Mouse (Mus musculus) limb, embryonic 13.5 days (tissue): ENCODE results near the gene Hcfc2. TPM values are rescaled to one million over a fixed set of nuclear protein-coding genes. Genes with fewer than 3 reads are reported as not detected.

Experiments used
- ATAC-seq: fragments of 200-750 bp; cut with Nextera tagmentation; 2 replicates; pipeline ENCODE4 v1.8.0; 2017; ENCODE audit warnings: low read depth, moderate number of reproducible peaks, moderate TSS enrichment; ENCODE audit not compliant: low FRiP score
- H3K27ac ChIP-seq: fragments of 300-500 bp; sonication (generic); 2 replicates; pipeline ENCODE4 v1.5.1; 2015; ENCODE audit warnings: inconsistent platforms, mild to moderate bottlenecking, moderate library complexity
- H3K27me3 ChIP-seq: fragments of 300-500 bp; sonication (generic); 2 replicates; pipeline ENCODE4 v1.6.1; 2015; ENCODE audit warnings: mild to moderate bottlenecking, inconsistent platforms
- H3K36me3 ChIP-seq: fragments of 300-500 bp; sonication (generic); 2 replicates; pipeline ENCODE4 v1.6.1; 2015; ENCODE audit warnings: inconsistent platforms, mild to moderate bottlenecking, moderate library complexity
- H3K4me1 ChIP-seq: fragments of 300-500 bp; sonication (generic); 2 replicates; pipeline ENCODE4 v1.6.1; 2015; ENCODE audit warnings: inconsistent platforms
- H3K4me2 ChIP-seq: fragments of 300-500 bp; sonication (generic); replicated peaks from 2 replicates; pipeline ENCODE4 v1.6.1; 2015; ENCODE audit warnings: inconsistent platforms, mild to moderate bottlenecking, moderate library complexity
- H3K4me3 ChIP-seq: fragments of 300-500 bp; sonication (generic); 2 replicates; pipeline ENCODE4 v1.5.1; 2015; ENCODE audit warnings: moderate library complexity, mild to moderate bottlenecking, inconsistent platforms
- H3K9ac ChIP-seq: fragments of 300-500 bp; sonication (generic); 2 replicates; pipeline ENCODE4 v1.6.1; 2015; ENCODE audit warnings: mild to moderate bottlenecking, inconsistent platforms
- H3K9me3 ChIP-seq: fragments of 300-500 bp; sonication (generic); 2 replicates; pipeline ENCODE4 v1.6.1; 2016; ENCODE audit warnings: inconsistent platforms
- WGBS: fragments of 180-500 bp; shearing (Covaris S2); methylation state at CpG from one replicate; pipeline ENCODE4 v1.1.7; 2015; 5-methylcytosine and 5-hydroxymethylcytosine counted together
- polyA plus RNA-seq: library from polyadenylated mRNA; unstranded; fragments of >200 nt; fragmentation: Nextera tagmentation; extraction: Ambion mirVana; gene quantifications from 2 replicates; pipeline ENCODE4 v1.2.1, GENCODE M21; 2015

Hcfc2 gene
- 51.4 and 51.9 TPM in 2 replicates for polyA plus RNA-seq

DNA sequence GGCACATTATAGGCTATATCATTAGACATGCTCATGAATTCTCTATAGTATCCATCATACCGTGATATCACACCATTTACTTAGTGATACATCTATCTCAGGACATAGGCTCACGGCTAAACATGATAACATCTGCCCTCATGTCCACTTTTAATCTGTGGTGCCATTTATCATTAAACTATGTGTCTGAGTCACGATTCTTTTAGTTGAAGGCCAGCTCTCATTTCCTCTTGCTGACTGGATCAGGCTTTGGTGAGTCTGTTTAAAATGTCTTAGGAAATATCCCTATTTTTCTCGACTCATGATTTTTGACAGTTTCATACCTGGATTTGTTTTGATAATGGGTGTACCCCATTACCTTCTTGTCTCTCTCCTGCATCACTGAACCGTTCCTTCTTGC lies at the start of gene Hcfc2:
Hcfc2 (plus strand) TSS at position 205 of the 400 bp plus-strand sequence.
- H3K4me1 ChIP-seq = peaks cover 23% of the 10 kb centered on the region
- H3K36me3 ChIP-seq = no peaks in the 10 kb centered on the region
- H3K4me2 ChIP-seq = no peak within 1 kb of the TSS
- 87% methylated on average over 5 of the region's 5 CpGs for WGBS
- H3K4me3 ChIP-seq = no peak within 1 kb of the TSS
- no peaks in the 10 kb centered on the region for H3K9me3 ChIP-seq
- no peak within 1 kb of the TSS for H3K27ac ChIP-seq
- no peaks in the 10 kb centered on the region for H3K27me3 ChIP-seq
- ATAC-seq = no peak
- H3K9ac ChIP-seq = no peak within 1 kb of the TSS

DNA sequence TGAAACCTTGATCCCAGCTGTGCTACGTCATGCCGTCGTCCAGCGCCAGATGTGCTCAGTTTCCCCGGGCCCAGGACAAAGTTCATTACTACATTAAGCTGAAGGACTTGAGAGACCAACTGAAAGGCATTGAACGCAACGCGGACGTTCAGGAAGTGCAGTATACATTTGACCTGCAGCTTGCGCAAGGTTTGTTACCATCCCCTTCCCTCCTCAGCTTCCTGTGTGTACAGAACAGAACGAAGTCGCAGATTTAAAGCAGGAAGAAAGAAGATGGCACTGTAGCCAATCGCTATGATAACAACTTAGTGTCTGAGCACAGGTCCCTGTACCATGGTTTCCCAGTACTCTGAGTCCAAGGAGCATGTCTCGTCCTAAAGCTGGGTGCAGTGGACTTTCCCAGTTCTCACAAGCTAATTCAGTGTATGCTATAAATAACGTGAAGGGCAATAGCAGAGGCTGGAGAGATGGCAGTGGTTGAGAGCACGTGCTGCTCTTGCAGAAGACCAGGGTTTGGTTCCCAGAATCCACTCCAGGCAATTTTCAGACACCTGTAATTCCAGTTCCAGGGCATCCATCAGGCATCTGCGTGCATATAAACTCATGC lies 48.7 kb upstream of the Hcfc2 start:
- Histone ChIP-seq H3K36me3 (peaks cover 74% of the 10 kb centered on the region), H3K27ac (no peak overlapping the region)
- 91% methylated on average over 17 of the region's 17 CpGs for WGBS

DNA sequence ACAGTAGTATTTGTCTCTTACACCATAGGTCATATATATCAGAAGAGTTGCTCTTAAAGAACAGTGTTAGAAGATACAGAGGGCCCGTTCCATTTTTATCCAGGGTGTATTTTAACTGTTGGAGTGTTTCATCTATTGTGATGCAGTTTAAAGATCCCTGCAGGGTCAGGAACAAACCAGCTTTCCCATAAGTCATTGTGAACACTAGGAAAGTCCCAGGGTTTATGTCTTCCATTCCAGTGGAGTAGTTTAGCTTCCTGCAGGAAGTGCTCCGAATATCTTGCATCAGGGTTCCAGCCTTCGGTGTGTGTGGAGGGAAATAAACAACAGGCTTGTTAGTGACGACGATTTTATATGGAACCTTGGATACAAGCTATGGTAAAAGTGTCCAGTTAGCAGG lies 44.7 kb upstream of the Hcfc2 start:
- 85% methylated on average over 5 of the region's 5 CpGs for WGBS
- H3K9ac ChIP-seq = no peak overlapping the region
- H3K4me3 ChIP-seq = no peak overlapping the region
- ATAC-seq = no peak
- no peak overlapping the region for H3K4me2 ChIP-seq
- no peaks in the 10 kb centered on the region for H3K27me3 ChIP-seq
- no peaks in the 10 kb centered on the region for H3K9me3 ChIP-seq
- H3K27ac ChIP-seq = no peak overlapping the region
- no peaks in the 10 kb centered on the region for H3K4me1 ChIP-seq
- peaks cover 55% of the 10 kb centered on the region for H3K36me3 ChIP-seq

More for the DNA sequence above, 48.7 kb upstream of the Hcfc2 start:
- no peaks in the 10 kb centered on the region for H3K4me1 ChIP-seq
- H3K4me2 ChIP-seq = no peak overlapping the region
- no peaks in the 10 kb centered on the region for H3K9me3 ChIP-seq
- no peak overlapping the region for H3K4me3 ChIP-seq
- H3K27me3 ChIP-seq = no peaks in the 10 kb centered on the region
- no peak for ATAC-seq
- H3K9ac ChIP-seq = no peak overlapping the region

DNA sequence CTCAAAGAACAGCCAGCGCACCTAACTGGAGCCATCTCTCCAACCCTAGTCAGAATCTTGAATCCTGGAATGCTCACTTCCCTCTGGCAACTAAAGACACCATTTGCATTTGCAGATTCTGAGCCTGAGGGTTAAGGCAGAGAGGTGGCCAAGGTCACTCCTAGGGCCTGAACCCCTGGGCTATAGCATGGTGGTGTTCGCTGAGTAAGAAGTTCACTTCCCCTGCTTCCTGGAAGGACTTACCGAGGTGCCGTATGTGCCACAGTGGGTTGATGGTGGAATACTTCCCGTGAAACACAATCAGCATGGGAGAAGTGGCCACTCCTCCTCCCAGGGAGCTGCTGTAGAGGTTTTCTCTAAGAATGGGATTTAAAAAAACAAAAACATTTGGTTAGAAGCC lies 43.3 kb upstream of the Hcfc2 start:
- no peak overlapping the region for H3K9ac ChIP-seq
- no peaks in the 10 kb centered on the region for H3K9me3 ChIP-seq
- peaks cover 43% of the 10 kb centered on the region for H3K36me3 ChIP-seq
- no peaks in the 10 kb centered on the region for H3K4me1 ChIP-seq
- 70% methylated on average over 5 of the region's 5 CpGs for WGBS
- H3K27me3 ChIP-seq = no peaks in the 10 kb centered on the region
- no peak overlapping the region for H3K27ac ChIP-seq
- H3K4me3 ChIP-seq = no peak overlapping the region
- H3K4me2 ChIP-seq = no peak overlapping the region
- no peak for ATAC-seq

DNA sequence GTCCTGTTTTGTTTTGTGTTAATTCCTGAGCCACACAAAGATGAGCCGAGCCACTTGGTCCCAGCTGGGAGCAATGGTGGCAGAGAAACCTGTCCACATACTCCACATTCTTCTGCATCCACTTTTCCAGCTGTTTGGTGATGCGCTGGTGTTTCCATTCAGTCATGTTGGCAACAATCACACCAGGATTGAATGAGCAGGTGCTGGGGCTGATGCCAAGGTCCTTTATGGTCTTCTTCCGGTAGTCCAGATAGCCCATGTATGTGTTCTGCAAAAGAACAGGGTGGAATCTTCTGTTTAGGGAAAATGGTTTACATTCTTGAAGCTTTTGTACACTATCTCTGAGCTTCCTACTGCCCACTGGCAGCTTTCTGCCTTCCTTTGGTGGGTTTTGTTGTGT lies 41.4 kb upstream of the Hcfc2 start:
- H3K4me1 ChIP-seq = no peaks in the 10 kb centered on the region
- 85% methylated on average over 3 of the region's 3 CpGs for WGBS
- H3K27me3 ChIP-seq = no peaks in the 10 kb centered on the region

DNA sequence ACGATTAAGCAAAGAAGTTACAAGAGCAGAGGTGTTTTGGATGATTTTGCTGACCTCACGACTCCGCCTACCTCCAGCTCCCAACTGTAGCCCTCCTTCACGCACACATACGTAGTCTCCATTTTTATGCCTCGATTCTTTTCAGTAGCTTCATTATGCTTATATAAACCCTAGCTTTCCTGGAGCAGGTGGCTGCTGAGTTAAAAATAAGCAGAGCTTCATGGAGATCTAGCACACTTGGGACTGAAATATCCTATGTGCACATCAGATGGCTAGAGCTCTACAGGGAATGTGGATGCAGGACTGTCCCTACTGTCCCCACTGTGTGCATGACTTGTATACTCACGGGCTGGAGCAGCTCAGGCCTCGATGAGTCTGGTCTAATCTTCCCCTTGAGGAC lies 34.1 kb upstream of the Hcfc2 start:
- Histone ChIP-seq H3K27ac (no peak overlapping the region), H3K36me3 (0 out of 2 replicates have a peak, but pooled peaks cover 7% of the 10 kb centered on the region), H3K4me2 (no peak overlapping the region), H3K9me3 (no peaks in the 10 kb centered on the region), H3K4me3 (no peak overlapping the region), H3K27me3 (no peaks in the 10 kb centered on the region), H3K9ac (no peak overlapping the region), H3K4me1 (peaks cover 3% of the 10 kb centered on the region)
- ATAC-seq = no peak
- 80% methylated on average over 8 of the region's 8 CpGs for WGBS

More for the DNA sequence above, 41.4 kb upstream of the Hcfc2 start:
- Histone ChIP-seq H3K36me3 (peaks cover 35% of the 10 kb centered on the region), H3K9me3 (no peaks in the 10 kb centered on the region), H3K4me2 (no peak overlapping the region), H3K27ac (no peak overlapping the region), H3K9ac (no peak overlapping the region), H3K4me3 (no peak overlapping the region)
- no peak for ATAC-seq

DNA sequence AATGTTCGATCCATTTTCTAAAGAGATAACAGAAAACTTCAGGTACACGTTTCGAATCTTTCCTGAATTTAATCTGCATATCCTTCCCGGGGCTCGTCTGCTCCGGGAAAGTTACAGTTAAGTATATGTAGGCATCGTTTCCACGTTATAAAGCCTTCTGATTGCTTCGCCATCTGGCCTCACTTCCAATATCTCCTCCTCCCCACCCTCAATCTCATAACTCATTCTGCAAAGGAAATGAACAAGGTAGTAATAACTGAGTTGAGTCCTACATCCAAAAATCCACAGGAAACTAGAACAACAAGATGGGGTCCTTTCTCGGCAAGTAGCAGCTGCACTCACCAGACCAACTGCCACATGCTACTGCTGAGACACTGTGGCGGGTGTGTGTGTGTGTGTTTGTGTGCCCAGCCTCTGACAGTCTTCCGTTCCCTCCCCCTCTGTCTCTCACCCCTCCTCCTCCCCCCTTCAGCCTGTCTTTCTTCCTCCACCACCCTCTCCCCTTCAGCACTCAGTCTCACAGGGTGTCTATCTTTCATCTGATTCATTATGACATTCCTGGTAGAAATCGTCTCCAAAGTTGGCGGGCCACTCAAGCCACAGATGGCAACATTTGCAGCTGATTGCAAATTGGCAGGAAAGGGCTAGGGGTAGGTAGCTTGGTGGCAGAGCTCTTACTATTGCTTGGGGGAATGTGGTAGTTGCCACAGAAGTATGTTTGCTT lies 33.5 kb upstream of the Hcfc2 start:
- 0 out of 2 replicates have a peak, but pooled peaks cover 7% of the 10 kb centered on the region for H3K36me3 ChIP-seq
- H3K27me3 ChIP-seq = no peaks in the 10 kb centered on the region

DNA sequence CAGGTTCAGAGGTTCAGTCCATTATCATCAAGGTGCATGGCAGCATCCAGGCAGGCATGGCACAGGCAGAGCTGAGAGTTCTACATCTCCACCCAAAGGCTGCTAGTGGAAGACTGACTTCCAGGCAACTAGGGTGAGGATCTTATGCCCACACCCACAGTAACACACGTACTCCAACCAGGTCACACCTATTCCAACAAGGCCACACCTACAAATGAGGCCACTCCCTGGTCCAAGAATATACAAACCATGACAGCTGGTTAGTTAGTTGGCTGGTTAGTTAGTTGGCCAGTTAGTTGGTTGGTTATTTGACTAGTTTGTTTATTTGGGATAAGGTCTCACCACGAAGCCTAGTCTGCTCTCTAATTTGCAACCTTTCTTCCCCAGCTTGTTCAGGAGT lies 32.7 kb upstream of the Hcfc2 start:
- H3K36me3 ChIP-seq = 0 out of 2 replicates have a peak, but pooled peaks cover 7% of the 10 kb centered on the region
- WGBS = 88% methylated on average over 2 of the region's 2 CpGs
- H3K27me3 ChIP-seq = no peaks in the 10 kb centered on the region
- no peak overlapping the region for H3K27ac ChIP-seq
- no peak for ATAC-seq
- H3K4me3 ChIP-seq = no peak overlapping the region
- H3K9ac ChIP-seq = no peak overlapping the region
- peaks cover 4% of the 10 kb centered on the region for H3K4me1 ChIP-seq
- no peak overlapping the region for H3K4me2 ChIP-seq
- no peaks in the 10 kb centered on the region for H3K9me3 ChIP-seq

More for the DNA sequence above, 33.5 kb upstream of the Hcfc2 start:
- H3K4me1 ChIP-seq = peaks cover 4% of the 10 kb centered on the region
- no peak overlapping the region for H3K27ac ChIP-seq
- no peaks in the 10 kb centered on the region for H3K9me3 ChIP-seq
- ATAC-seq = no peak
- H3K4me3 ChIP-seq = no peak overlapping the region
- WGBS = 63% methylated on average over 14 of the region's 14 CpGs
- H3K9ac ChIP-seq = no peak overlapping the region
- H3K4me2 ChIP-seq = no peak overlapping the region

DNA sequence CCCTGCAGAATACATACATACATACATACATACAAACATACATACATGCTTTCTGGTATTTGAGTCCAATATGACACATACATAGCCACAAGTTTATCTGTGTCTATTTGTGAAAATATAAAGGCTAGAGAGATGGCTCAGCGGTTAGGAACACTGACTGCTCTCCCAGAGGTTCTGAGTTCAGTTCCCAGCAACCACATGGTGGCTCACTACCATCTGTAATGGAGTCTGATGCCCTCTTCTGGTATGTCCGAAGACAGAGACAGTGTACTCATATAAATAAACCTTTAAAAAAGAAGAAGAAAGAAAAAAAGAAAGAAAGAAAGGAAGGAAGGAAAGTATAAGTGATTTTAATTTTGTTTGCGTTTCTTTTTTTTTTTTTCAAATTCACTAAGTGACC lies 30.0 kb upstream of the Hcfc2 start:
- H3K9ac ChIP-seq = no peak overlapping the region
- H3K27ac ChIP-seq = no peak overlapping the region
- no peaks in the 10 kb centered on the region for H3K9me3 ChIP-seq
- 62% methylated on average over 3 of the region's 3 CpGs for WGBS
- H3K27me3 ChIP-seq = no peaks in the 10 kb centered on the region
- H3K4me1 ChIP-seq = peaks cover 4% of the 10 kb centered on the region
- H3K36me3 ChIP-seq = 0 out of 2 replicates have a peak, but pooled peaks cover 7% of the 10 kb centered on the region
- H3K4me3 ChIP-seq = no peak overlapping the region
- no peak overlapping the region for H3K4me2 ChIP-seq
- ATAC-seq = no peak

DNA sequence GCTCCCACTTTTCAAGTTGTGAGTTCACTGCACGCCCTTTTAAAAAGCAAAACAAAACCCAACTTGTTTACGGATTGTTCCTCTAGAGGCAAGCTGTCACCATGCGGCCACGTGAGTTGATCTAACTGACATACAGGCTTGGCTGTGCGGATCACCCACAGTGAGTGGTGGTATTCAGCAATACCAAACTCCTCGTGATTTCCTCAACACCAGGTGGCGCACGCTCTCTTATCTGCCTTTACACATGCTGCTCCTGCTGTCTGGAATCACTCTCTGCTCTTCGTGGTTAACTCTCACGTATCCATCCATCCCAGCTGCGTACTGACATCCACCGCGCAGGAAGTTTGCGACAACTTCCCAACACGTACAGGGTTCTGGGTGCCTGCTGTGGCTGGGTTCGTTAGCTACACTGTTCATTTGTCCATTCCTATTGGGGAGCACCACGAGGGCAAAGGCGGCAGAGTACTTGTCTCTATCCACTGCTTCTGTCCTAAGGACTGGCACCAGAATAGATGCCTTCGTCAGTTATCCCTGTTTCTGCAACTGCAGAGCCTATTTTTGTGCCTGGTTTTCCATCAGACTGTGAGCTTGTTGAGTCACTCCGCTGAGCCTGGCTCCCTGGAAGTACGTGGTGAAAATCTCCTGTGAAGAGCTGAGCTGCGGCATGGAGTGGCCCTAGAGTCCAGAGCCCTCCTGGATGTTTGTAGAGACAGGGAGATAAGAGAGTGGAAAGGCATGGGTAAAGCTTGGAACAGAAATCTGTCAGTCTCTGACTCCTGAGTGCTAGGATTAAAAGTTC lies 29.3 kb upstream of the Hcfc2 start:
- peaks cover 4% of the 10 kb centered on the region for H3K4me1 ChIP-seq
- H3K9me3 ChIP-seq = no peaks in the 10 kb centered on the region
- no peaks in the 10 kb centered on the region for H3K27me3 ChIP-seq
- ATAC-seq = peak; percentile 85
- H3K9ac ChIP-seq = peak overlapping the region; percentile 36; the same call in 1 of the 2 replicates
- 0 out of 2 replicates have a peak overlapping the region, but pooled peaks have one; percentile 12 for H3K4me3 ChIP-seq
- H3K27ac ChIP-seq = no peak overlapping the region
- 23% methylated on average over 22 of the region's 22 CpGs for WGBS
- H3K36me3 ChIP-seq = 0 out of 2 replicates have a peak, but pooled peaks cover 2% of the 10 kb centered on the region
- H3K4me2 ChIP-seq = peak overlapping the region; percentile 51

DNA sequence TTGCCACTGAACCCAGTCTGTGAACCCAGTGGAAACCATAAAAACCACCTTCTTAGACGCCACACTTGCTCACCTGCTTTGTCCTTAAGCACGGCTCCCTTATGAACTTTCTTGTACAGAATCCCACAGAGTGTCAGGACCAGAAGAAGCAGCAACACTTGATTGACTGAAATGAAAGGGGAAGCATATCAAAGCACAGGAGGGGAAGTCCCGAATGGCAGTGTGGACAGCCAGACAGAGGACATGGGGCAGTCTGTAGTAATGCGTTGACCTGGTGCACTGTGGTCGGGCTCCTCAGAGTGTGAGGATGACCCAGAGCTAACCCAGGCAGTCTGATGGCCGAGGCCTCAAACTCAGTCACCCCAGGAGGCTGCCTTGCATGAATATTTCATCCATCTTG lies 25.8 kb upstream of the Hcfc2 start:
- H3K9ac ChIP-seq = no peak overlapping the region
- WGBS = 74% methylated on average over 6 of the region's 6 CpGs

DNA sequence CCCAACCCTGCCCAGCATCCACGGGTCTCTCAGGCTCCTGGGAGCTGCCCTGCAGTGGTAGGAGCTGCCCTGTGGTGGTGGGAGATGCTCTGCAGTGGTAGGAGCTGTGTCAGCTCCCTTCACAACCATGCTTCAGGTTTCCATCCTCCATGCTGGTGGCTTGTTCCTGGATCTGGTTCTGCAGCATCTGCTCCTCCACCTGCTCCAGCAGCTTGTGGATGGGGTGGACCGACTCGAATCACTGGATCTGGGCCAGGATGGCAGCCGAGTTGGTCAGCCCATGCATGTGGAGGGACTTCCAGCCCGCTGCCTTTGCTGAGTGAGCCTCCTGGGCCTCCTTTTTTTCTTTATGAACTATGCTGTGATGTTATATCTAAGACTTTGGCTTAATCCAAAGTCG lies 19.0 kb upstream of the Hcfc2 start:
- no peak overlapping the region for H3K9ac ChIP-seq
- no peak overlapping the region for H3K27ac ChIP-seq
- H3K27me3 ChIP-seq = no peaks in the 10 kb centered on the region
- no peaks in the 10 kb centered on the region for H3K9me3 ChIP-seq
- no peak overlapping the region for H3K4me2 ChIP-seq
- no peak for ATAC-seq
- 80% methylated on average over 6 of the region's 6 CpGs for WGBS
- no peaks in the 10 kb centered on the region for H3K36me3 ChIP-seq
- H3K4me1 ChIP-seq = no peaks in the 10 kb centered on the region
- no peak overlapping the region for H3K4me3 ChIP-seq

More for the DNA sequence above, 25.8 kb upstream of the Hcfc2 start:
- Histone ChIP-seq H3K27me3 (no peaks in the 10 kb centered on the region), H3K4me1 (peaks cover 4% of the 10 kb centered on the region), H3K4me2 (no peak overlapping the region), H3K27ac (no peak overlapping the region), H3K36me3 (no peaks in the 10 kb centered on the region), H3K4me3 (no peak overlapping the region), H3K9me3 (no peaks in the 10 kb centered on the region)
- no peak for ATAC-seq
